Comparison of ENCODE assay signal across 14 mouse cellular contexts in genomic region chr16:70326339-70326948, GRCm38 (mm10). TPM values are rescaled to one million over a fixed set of nuclear protein-coding genes. Genes with fewer than 3 reads are reported as not detected.
A peak's percentile ranks its signal among the peaks of the same experiment; 100 is the strongest.
DNase-seq lines count a peak whose midpoint lies in the region; ATAC-seq and TF ChIP-seq lines count a peak whose summit lies in the region.
"Had no signal": no experiment of that assay in that cellular context is flagged by ENCODE, and none has a peak within 500 bp of the region (broad histone marks: within the 10 kb centered on the region; RNA-seq: fewer than 3 reads in every experiment).

No protein-coding gene starts in this region.

- ATAC-seq in kidney, embryonic 16.5 days (ENCODE audit: low FRiP score, low TSS enrichment) = no peak

- H3K79me2 ChIP-seq in macrophage (ENCODE audit: inconsistent target) = peaks cover 15% of the 10 kb centered on the region

- peak; percentile 7 for DNase-seq in spleen, adult 12 weeks (ENCODE audit: low spot score)
- DNase-seq in spleen, postnatal 4 days (ENCODE audit: low spot score in 2 of 2) = no peak
- DNase-seq in thymus, postnatal 25 days = peak; percentile 45
- no peak for DNase-seq in cerebellum, postnatal 10 days
- no peak for DNase-seq in cerebellum, postnatal 36 days
- DNase-seq: adrenal gland, postnatal 10 days; heart, adult 18-20 months; kidney, postnatal 36 days; midbrain, embryonic 14.5 days had no signal

- no peak overlapping the region for H3K4me2 ChIP-seq in kidney, embryonic 16.5 days (replicated peaks; ENCODE audit: low read depth, low read length)
- H3K4me2 ChIP-seq: hindbrain, embryonic 15.5 days had no signal

- peak overlapping the region; percentile 67 for H3K27ac ChIP-seq in bone marrow, adult 2 months (ENCODE audit: control insufficient read depth, insufficient read depth, low read depth, low read length, poor library complexity)
- peak overlapping the region; percentile 81 for H3K27ac ChIP-seq in macrophage
- H3K27ac ChIP-seq in kidney, embryonic 16.5 days (ENCODE audit: low read length) = no peak overlapping the region
- H3K27ac ChIP-seq: hindbrain, embryonic 15.5 days; limb, embryonic 10.5 days had no signal

- TF ChIP-seq POLR2A in bone marrow, adult 2 months (IDR thresholded peaks at IDR 0.05; ENCODE audit: borderline replicate concordance, control insufficient read depth, low read depth, low read length) = no peak

- no peak for TF ChIP-seq CTCF in bone marrow, adult 2 months (IDR thresholded peaks at IDR 0.05; ENCODE audit: control insufficient read depth, insufficient read depth, low read length)

- peak overlapping the region; percentile 59 for H3K4me3 ChIP-seq in bone marrow, adult 2 months (replicated peaks; ENCODE audit: control insufficient read depth, low read depth, low read length)
- peak overlapping the region; percentile 42 for H3K4me3 ChIP-seq in macrophage (ENCODE audit: inconsistent target)
- no peak overlapping the region for H3K4me3 ChIP-seq in kidney, embryonic 16.5 days (ENCODE audit: low read length)
- H3K4me3 ChIP-seq: hindbrain, embryonic 15.5 days; limb, embryonic 10.5 days had no signal

- no peak overlapping the region for H3K9ac ChIP-seq in kidney, embryonic 16.5 days (replicated peaks; ENCODE audit: low read length)
- H3K9ac ChIP-seq: hindbrain, embryonic 15.5 days had no signal

- no peaks in the 10 kb centered on the region; the same call in 1 of the 2 replicates for H3K4me1 ChIP-seq in bone marrow, adult 2 months (ENCODE audit: control insufficient read depth, insufficient read depth, low read length)
- H3K4me1 ChIP-seq in kidney, embryonic 16.5 days (ENCODE audit: insufficient read depth, low read length) = 0 out of 2 replicates have a peak, but pooled peaks cover 10% of the 10 kb centered on the region
- H3K4me1 ChIP-seq: hindbrain, embryonic 15.5 days had no signal

- H3K27me3 ChIP-seq in kidney, embryonic 16.5 days (ENCODE audit: insufficient read depth, low read length) = no peaks in the 10 kb centered on the region
- H3K27me3 ChIP-seq: hindbrain, embryonic 15.5 days had no signal

- no peaks in the 10 kb centered on the region for H3K36me3 ChIP-seq in macrophage (ENCODE audit: inconsistent target)
- no peaks in the 10 kb centered on the region for H3K36me3 ChIP-seq in kidney, embryonic 16.5 days (ENCODE audit: insufficient read depth, low read length)
- H3K36me3 ChIP-seq: hindbrain, embryonic 15.5 days; limb, embryonic 10.5 days had no signal

- WGBS in bone marrow, adult 2 months = 2% methylated on average over 9 of the region's 9 CpGs
- 2% methylated on average over 9 of the region's 9 CpGs for WGBS in macrophage (ENCODE audit: missing documents)
- 76% methylated on average over 9 of the region's 9 CpGs for WGBS in kidney, embryonic 16.5 days

- no peaks in the 10 kb centered on the region for H3K9me3 ChIP-seq in kidney, embryonic 16.5 days (ENCODE audit: low read length)
- H3K9me3 ChIP-seq: hindbrain, embryonic 15.5 days; limb, embryonic 10.5 days had no signal

RNA-seq across cellular contexts. Expression of gene Gbe1, which starts 12.7 kb away (rescaled TPM):
- 3.9 and 4.9 TPM in 2 replicates for polyA plus RNA-seq in bone marrow, adult 2 months (2011; ENCODE audit: insufficient read depth, insufficient read length, low replicate concordance, missing spikeins)
- total RNA-seq in macrophage (2018; cell fraction: chromatin; rRNA removed) = 10 to 100 TPM; 24.5 to 48.8 (median 31.1) TPM
- total RNA-seq in macrophage (2018; cell fraction: cytosol; rRNA removed) = 10 to 100 TPM; 11.1 to 18.2 (median 13.7) TPM
- 10 to 100 TPM; 21.0 to 40.9 (median 26.7) TPM for total RNA-seq in macrophage (2018; cell fraction: nucleus; rRNA removed)
- 14.7 to 24.2 TPM (median 16.8 TPM) in 3 replicates for polyA plus RNA-seq in macrophage (2018)
- 30.1 and 30.8 TPM in 2 replicates for polyA plus RNA-seq in kidney, embryonic 16.5 days (2015; fragmentation: Nextera tagmentation; extraction: Ambion mirVana)

Comparison
In these comparisons a context has a peak if more than half of its experiments do, and no peak if none do; other contexts are left out.
1. DNase-seq: peak in spleen, adult 12 weeks (single experiment) and thymus, postnatal 25 days (single experiment); none in spleen, postnatal 4 days (0 of 2), cerebellum, postnatal 10 days (0 of 2) and cerebellum, postnatal 36 days (0 of 2).